Mouse (Mus musculus) G1E (cell line): Measurements from ENCODE around the gene Ascc1.

ENCODE experiments used
- CTCF ChIP-seq: IDR thresholded peaks from 2 replicates; pipeline ENCODE4 v1.5.1; 2012; ENCODE audit warnings: low read depth, low read length, inconsistent platforms, mixed read lengths
- GATA1 ChIP-seq: IDR thresholded peaks from 2 replicates; pipeline ENCODE4 v1.6.1; 2012; ENCODE audit warnings: borderline replicate concordance, low read length, inconsistent platforms, mixed read lengths

GRCm38 (mm10) chr10:59963609-59964008 lies 39.0 kb upstream of the Ascc1 start:
- no peak for TF ChIP-seq GATA1
- no peak for TF ChIP-seq CTCF
